In genomic region chr4:155086108-155087024, GRCm38 (mm10) we compare ENCODE assay signal across 7 mouse cellular contexts. TPM values are rescaled to one million over a fixed set of nuclear protein-coding genes. Genes with fewer than 3 reads are reported as not detected.
A peak's percentile ranks its signal among the peaks of the same experiment; 100 is the strongest.
DNase-seq lines count a peak whose midpoint lies in the region; ATAC-seq lines count a peak whose summit lies in the region.

Gene Rer1, minus strand, starts transcription at chr4:155086382.
Gene Morn1, plus strand, starts transcription at chr4:155086577.

- peaks cover 6% of the 10 kb centered on the region; the same call in 1 of the 2 replicates for H3K36me3 ChIP-seq in intestine, embryonic 15.5 days
- H3K36me3 ChIP-seq in midbrain, embryonic 10.5 days, result peaks cover 47% of the 10 kb centered on the region

- peak within 1 kb of the TSS; percentile 96 for H3K9ac ChIP-seq in intestine, embryonic 15.5 days

- H3K27ac ChIP-seq in intestine, embryonic 15.5 days, result peak within 1 kb of the TSS; percentile 96
- H3K27ac ChIP-seq in midbrain, embryonic 10.5 days (replicated peaks), result peak within 1 kb of the TSS; percentile 91

- intact Hi-C loops in gastrocnemius, postnatal 36 days (cut with DNase I), result no loop called here
- intact Hi-C loops in left cerebral cortex, postnatal 25 days (cut with DNase I), result no loop called here

- no peaks in the 10 kb centered on the region for H3K9me3 ChIP-seq in intestine, embryonic 15.5 days
- H3K9me3 ChIP-seq in midbrain, embryonic 10.5 days (replicated peaks), result no peaks in the 10 kb centered on the region

- WGBS in intestine, embryonic 15.5 days, result under 1% methylated on average over 85 of the region's 85 CpGs
- WGBS in midbrain, embryonic 10.5 days, result under 1% methylated on average over 85 of the region's 85 CpGs

- peak; percentile 98 for ATAC-seq in intestine, embryonic 15.5 days

- H3K4me3 ChIP-seq in intestine, embryonic 15.5 days (replicated peaks), result peak within 1 kb of the TSS; percentile 97
- peak within 1 kb of the TSS; percentile 82 for H3K4me3 ChIP-seq in midbrain, embryonic 10.5 days

- H3K27me3 ChIP-seq in intestine, embryonic 15.5 days (replicated peaks), result no peaks in the 10 kb centered on the region
- no peaks in the 10 kb centered on the region for H3K27me3 ChIP-seq in midbrain, embryonic 10.5 days (ENCODE audit: low read depth, poor library complexity, severe bottlenecking)

- peak; percentile 100 for DNase-seq in adrenal gland, adult 2 months
- DNase-seq in embryo, embryonic 11.5 days (ENCODE audit: low read depth, low spot score), result peak; percentile 99
- peak; percentile 99 to 100 for DNase-seq in gastrocnemius, postnatal 36 days
- DNase-seq in left cerebral cortex, postnatal 25 days (ENCODE audit: low spot score in 2 of 2), result peak; percentile 100
- DNase-seq in midbrain, embryonic 10.5 days (ENCODE audit: low spot score), result peak; percentile 100
- peak; percentile 99 for DNase-seq in right cerebral cortex, postnatal 4 days

- peak within 1 kb of the TSS; percentile 93 for H3K4me2 ChIP-seq in intestine, embryonic 15.5 days (replicated peaks)

- H3K4me1 ChIP-seq in intestine, embryonic 15.5 days (replicated peaks), result peaks cover 34% of the 10 kb centered on the region
- peaks cover 34% of the 10 kb centered on the region for H3K4me1 ChIP-seq in midbrain, embryonic 10.5 days

RNA-seq across cellular contexts. Expression of gene Rer1, which starts in this region (rescaled TPM):
- 100 to 1,000 TPM; 114 to 115 TPM for total RNA-seq in adrenal gland, adult 2 months (2021)
- 49.1 and 58.4 TPM in 2 replicates for polyA plus RNA-seq in adrenal gland, adult 2 months (2012; rRNA removed)
- 10 to 100 TPM; 46.1 to 50.3 TPM for total RNA-seq in gastrocnemius, postnatal 36 days (2021)
- polyA plus RNA-seq in intestine, embryonic 15.5 days (2015; fragmentation: Nextera tagmentation; extraction: Ambion mirVana), result 194 and 205 TPM in 2 replicates
- 10 to 100 TPM; 60.9 to 69.4 TPM for total RNA-seq in left cerebral cortex, postnatal 25 days (2021)
- polyA plus RNA-seq in midbrain, embryonic 10.5 days (2016; fragmentation: Nextera tagmentation; extraction: Ambion mirVana), result 137 and 147 TPM in 2 replicates

RNA-seq across cellular contexts. Expression of gene Morn1, which starts in this region (rescaled TPM):
- total RNA-seq in adrenal gland, adult 2 months (2021), result 1 to 10 TPM; 5.5 to 5.9 TPM
- 14.2 and 18.8 TPM in 2 replicates for polyA plus RNA-seq in adrenal gland, adult 2 months (2012; rRNA removed)
- total RNA-seq in gastrocnemius, postnatal 36 days (2021), result 1 to 10 TPM; 1.5 to 1.8 TPM
- 3.0 and 3.9 TPM in 2 replicates for polyA plus RNA-seq in intestine, embryonic 15.5 days (2015; fragmentation: Nextera tagmentation; extraction: Ambion mirVana)
- 1 to 10 TPM; 8.6 to 9.7 TPM for total RNA-seq in left cerebral cortex, postnatal 25 days (2021)
- polyA plus RNA-seq in midbrain, embryonic 10.5 days (2016; fragmentation: Nextera tagmentation; extraction: Ambion mirVana), result 5.1 and 6.2 TPM in 2 replicates

Comparison
In these comparisons a context has a peak if more than half of its experiments do, and no peak if none do; other contexts are left out.
1. Peak in every context shown above with its lines: DNase-seq, ATAC-seq, H3K4me3 ChIP-seq and H3K27ac ChIP-seq.